ENCODE assay signal across 13 mouse cellular contexts in the genomic region with DNA sequence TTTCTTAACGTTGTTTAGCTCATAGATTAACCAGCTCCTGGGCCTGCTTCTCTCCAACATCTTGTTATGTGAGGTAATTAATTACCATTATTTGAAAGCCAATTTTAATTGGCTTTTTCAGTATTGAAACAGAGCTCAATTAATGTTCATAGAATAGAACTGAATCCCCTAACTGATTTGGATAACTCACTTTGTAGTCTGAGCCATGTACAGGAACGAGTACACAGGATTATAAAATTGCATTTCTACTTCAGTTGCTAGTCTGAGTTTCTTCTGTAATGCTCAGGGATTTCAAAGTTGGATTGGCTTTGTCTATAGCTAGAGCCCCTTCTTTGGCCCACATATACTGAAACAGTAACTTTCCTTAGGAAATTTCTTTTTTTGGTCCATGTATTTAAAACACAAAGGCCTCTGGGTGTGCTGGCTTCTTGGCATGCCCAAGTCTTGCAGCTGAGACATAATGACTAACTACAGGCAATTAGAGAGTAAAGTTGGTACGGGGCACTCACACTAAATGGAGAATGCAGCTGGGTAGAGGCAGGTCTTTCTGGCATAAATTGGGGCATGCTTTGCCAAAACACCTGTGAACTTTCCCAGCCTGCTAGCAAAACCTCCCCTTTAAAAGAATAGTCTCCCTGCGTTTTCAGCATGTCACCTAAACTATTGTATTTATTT.
"Had no signal": no experiment of that assay in that cellular context is flagged by ENCODE, and none has a peak within 500 bp of the region (broad histone marks: within the 10 kb centered on the region; RNA-seq: fewer than 3 reads in every experiment).

No protein-coding gene starts in this region.

- DNase-seq: kidney, postnatal 25 days; lung, adult 2 months; lung, postnatal 36 days; right cerebral cortex, postnatal 14 days; thymus, postnatal 4 days had no signal

- H3K4me2 ChIP-seq: kidney, embryonic 15.5 days; liver, embryonic 11.5 days; liver, embryonic 15.5 days; midbrain, embryonic 15.5 days; neural tube, embryonic 12.5 days had no signal

- H3K4me3 ChIP-seq: kidney, embryonic 15.5 days; left cerebral cortex, adult 2 months; limb, embryonic 10.5 days; liver, embryonic 15.5 days; midbrain, embryonic 15.5 days; neural tube, embryonic 12.5 days had no signal

- H3K9ac ChIP-seq: kidney, embryonic 15.5 days; liver, embryonic 15.5 days; midbrain, embryonic 15.5 days; neural tube, embryonic 12.5 days had no signal

- ATAC-seq: lung, postnatal 0 days; midbrain, embryonic 15.5 days had no signal

- H3K9me3 ChIP-seq: kidney, embryonic 15.5 days; limb, embryonic 10.5 days; liver, embryonic 15.5 days; midbrain, embryonic 15.5 days; neural tube, embryonic 12.5 days had no signal

- H3K27ac ChIP-seq: kidney, embryonic 15.5 days; left cerebral cortex, adult 2 months; limb, embryonic 10.5 days; liver, embryonic 15.5 days; midbrain, embryonic 15.5 days; neural tube, embryonic 12.5 days had no signal

- H3K36me3 ChIP-seq: kidney, embryonic 15.5 days; limb, embryonic 10.5 days; liver, embryonic 15.5 days; midbrain, embryonic 15.5 days; neural tube, embryonic 12.5 days had no signal

- H3K27me3 ChIP-seq: kidney, embryonic 15.5 days; liver, embryonic 15.5 days; midbrain, embryonic 15.5 days; neural tube, embryonic 12.5 days had no signal

- H3K4me1 ChIP-seq: limb, embryonic 10.5 days; liver, embryonic 15.5 days; midbrain, embryonic 15.5 days; neural tube, embryonic 12.5 days had no signal
